Mouse (Mus musculus) natural killer cell, adult 2 months (primary cell): ENCODE data around the gene Llgl1.

ENCODE experiments used
- DNase-seq, 2 experiments: peaks; one replicate each; pipeline ENCODE4 v3.0.0; 2022; ENCODE audit warnings: low spot score in 2 of 2

Gene Llgl1

DNA sequence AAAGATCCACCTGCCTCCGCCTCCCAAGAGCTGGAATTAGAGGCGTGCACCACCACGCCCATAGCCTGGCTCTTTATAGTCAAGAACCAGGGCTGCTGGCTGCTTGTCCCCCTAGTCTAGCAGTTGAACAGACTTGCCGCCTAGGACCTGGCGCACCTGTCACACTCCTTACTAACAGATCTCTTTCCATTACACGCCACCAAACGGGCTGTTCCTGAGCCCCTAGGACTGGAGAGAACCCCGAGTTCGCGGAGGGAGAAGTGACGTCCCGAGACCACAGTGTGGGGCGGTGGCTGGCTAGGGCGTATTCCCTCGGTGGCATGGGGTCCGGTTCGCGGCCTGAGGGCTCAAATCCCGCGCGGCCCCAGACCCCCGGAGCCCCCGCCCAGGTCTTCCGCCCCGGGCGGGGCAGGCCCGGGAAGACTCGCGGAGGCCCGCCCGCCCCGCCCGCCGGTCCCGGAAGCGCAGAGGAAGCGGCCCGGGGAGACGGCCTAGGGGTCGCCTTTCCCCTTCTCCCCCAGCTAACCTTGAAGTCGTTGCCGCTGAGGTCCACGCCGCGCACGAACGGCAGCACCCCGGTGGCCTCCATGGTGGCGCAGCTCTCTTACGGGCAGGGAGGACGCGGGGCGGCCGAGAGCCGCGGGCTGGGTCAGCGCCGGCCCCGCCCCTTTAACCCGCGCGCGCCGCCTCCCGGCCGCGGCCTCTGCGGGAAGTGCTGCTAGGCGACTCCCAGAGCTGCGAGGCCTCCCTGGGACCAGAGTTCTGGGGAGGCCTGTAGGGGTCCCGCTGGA is 27.3 kb downstream of the Llgl1 start, which contains the start of gene Flii:
Flii (minus strand) TSS at position 663 of the 791 bp plus-strand sequence.
- DNase-seq = peak in 1 of 2 experiments; percentile 76

DNA sequence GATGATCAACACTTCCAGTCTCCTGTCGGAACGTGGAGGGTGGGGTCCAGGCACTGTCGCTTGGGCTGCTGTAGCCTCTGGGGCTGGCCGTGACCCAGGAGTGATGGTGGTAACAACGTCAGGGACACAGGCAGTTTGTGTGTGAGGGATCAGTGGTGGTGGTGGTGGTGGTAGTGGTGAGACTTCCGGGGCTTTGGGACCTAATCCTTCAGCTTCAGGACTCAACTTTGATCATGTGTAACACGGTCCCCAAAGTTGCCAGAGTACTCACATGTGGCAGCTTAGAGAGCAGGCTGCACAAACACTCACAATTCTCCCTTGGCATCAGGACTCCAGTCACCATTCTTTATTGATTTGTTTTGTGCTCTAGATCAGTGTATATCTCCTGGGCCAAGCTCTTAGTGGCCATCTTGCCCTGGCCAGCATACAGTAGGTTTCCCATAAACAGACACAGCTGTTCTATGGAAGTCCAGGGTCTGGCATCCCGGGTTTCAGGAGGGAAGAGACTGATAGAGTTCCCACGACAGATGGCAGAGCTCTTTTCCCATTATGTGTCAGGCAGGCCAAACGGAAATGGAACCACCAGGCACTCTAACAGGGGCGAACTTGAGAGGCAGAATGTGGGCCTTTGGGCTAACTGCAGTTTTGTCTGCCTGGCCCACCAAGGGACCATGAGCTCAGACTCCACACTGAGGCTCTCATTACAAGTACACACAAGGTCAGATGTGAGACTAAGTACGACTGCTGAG is 28.0 kb downstream of the Llgl1 start:
- peak in 1 of 2 experiments; percentile 67 for DNase-seq

DNA sequence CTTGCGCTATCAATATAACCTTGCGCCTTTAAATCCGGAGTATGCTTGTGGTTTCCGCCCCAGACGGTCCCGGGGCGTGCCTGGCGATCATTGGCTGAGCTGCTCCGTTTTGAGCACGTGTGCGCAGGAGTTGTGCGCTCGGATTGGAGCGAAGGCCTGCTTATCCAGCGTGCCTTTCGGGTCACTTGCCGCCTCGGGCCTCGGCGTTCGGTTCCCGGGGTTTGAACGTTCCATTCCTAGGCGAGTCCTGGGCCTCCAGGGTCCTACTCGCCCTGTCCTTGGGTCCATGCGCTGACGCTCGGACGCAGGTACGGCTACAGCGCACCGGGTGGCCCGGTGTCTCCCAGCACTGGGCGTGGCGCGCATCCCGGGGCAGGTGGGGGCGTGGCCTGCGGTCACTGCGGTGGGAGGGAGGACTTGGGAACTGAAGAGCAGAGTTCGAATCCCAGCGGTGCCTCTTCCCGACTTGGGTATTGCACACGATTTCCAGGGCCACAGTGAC is 28.8 kb downstream of the Llgl1 start, which contains the start of gene Mief2:
Mief2 (plus strand) TSS at position 139 of the 502 bp plus-strand sequence.
- peak; percentile 88 to 91 for DNase-seq

GRCm38 (mm10) chr11:60729217-60729641 is 29.7 kb downstream of the Llgl1 start:
- no peak for DNase-seq

DNA sequence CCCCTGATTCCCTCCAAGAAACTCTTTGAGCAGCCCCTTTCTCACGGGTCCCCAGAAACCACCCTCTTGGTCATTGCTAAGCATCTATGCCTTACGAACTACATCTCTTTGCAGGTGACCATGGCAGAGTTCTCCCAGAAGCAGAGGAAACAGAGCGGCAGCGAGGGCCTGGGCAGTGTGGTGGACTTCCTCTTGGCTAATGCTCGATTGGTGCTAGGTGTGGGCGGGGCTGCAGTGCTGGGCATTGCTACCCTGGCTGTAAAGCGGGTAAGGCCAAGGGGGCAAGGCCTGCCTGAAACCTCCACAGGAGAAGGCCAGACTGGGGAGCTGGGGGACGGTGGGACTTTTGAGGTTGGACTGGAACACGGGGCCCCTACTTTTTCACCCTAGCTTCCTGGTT is 30.6 kb downstream of the Llgl1 start:
- no peak for DNase-seq

DNA sequence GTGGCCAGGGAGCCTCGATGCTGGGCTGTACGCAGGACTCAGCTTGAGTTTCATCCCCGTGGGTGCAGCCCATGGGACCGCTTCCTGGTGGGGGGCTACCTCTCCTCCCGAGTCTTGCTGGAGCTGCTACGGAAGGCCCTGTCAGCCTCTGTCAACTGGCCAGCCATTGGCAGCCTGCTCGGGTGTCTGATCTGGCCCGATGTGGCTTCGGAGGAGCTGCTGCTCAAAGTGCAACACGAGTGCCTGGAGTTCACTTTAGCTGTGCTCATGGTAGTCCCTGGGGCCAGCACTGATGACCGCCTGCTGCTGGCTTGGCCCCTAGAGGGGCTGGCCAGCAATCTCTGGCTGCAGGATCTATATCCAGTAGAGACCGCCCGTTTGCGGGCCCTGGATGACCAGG is 31.7 kb downstream of the Llgl1 start:
- DNase-seq = no peak

DNA sequence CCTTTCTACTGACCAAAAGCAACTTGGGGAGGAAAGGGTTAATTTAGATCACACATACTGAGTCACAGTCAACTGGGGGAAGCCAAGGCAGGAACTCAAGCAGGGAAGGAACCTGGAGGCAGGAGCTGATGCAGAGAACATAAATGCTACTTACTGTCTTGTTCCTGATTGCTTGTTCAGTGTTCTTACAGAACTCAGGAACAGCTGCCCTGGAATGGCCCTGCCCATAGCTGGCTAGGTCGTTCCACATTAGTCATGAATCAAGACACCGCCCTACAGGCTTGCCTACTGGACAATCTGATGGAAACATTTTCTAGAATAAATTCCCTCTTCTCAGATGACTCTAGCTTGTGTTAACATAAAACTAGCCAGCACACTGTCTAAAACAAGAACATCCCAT is 34.7 kb downstream of the Llgl1 start:
- no peak for DNase-seq

GRCm38 (mm10) chr11:60735191-60735590 is 35.7 kb downstream of the Llgl1 start:
- no peak for DNase-seq

DNA sequence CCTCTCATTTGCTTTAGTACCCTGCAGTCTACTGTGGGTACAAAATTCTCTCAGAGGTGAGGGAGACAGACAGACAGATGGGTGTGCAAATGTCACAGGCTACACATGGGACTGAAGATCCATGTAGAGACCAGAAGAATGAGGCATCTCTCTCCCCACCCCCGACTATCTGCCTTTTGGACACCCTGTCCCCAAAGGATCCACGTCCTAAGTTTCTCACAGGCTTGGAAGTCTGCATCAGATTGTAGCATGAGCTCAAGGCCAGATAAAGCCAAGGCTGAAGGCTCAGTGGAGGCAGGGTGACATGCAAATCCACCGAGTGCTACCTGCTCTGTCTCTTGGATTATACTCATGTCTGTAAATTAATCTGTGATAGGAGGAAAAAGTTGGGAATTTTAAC is 37.0 kb downstream of the Llgl1 start:
- no peak for DNase-seq

- DNase-seq = no peak
These were observed 37.9 kb downstream of the Llgl1 start for GRCm38 (mm10) chr11:60737450-60737849.

DNA sequence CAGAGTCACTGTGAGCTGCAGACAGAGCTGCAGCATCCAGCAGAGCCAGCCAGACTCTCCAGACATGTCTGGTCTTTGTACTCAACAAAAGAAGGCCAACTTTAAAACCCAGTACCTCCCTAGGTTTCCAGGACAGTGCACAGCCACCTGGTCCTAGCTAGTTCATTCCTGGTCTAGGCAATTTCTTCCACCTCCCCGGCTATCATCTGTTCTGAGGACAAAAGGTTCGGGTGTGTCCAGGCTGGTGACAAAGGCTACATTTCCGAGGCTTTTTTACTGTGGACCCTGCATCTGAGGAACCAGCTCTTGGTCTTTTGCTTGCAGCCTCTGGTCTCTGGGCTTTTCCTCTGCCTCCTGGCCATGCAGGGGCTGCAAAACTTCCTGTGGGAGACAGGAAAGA is 40.8 kb downstream of the Llgl1 start:
- no peak for DNase-seq

GRCm38 (mm10) chr11:60755570-60755969 is 56.0 kb downstream of the Llgl1 start:
- no peak for DNase-seq

DNA sequence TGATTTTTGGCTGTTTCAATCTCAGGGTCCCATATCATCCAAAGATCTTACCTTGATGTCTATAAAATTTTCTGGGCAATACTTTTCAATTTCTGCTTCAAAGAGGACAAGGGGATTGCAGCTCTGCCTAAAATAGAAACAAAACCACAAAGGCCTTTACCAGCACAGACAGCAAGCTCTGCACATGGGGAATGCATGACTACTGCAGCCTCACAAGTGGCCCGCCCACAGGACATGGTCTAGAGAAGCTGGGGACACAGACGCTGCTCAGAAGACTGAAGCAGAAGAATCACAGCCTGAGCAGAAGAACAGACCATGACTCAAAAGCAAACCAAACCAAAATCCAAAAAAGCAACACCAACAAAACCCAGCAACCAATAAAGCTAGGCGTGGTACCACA is 62.2 kb downstream of the Llgl1 start:
- DNase-seq = no peak
